Mouse (Mus musculus) cerebellum, adult 2 months (tissue): Measurements from ENCODE around the gene Psd.

Experiments
- CTCF ChIP-seq: fragments of 200-500 bp; IDR thresholded peaks from 2 replicates; pipeline ENCODE4 v1.5.1; 2011; ENCODE audit warnings: low read depth, mild to moderate bottlenecking, control low read depth, low read length, moderate library complexity, borderline replicate concordance; ENCODE audit not compliant: insufficient read depth
- POLR2A ChIP-seq: fragments of 200-500 bp; IDR thresholded peaks from 2 replicates; pipeline ENCODE4 v1.6.1; 2011; ENCODE audit warnings: low read length, control low read depth, borderline replicate concordance; ENCODE audit not compliant: insufficient read depth

GRCm38 (mm10) chr19:46314151-46314601 lies 12.8 kb downstream of the Psd start:
- TF ChIP-seq CTCF: no peak
- no peak for TF ChIP-seq POLR2A
